Mouse (Mus musculus) CH12.LX (cell line): ENCODE results near the gene Birc6. TPM values are rescaled to one million over a fixed set of nuclear protein-coding genes. Genes with fewer than 3 reads are reported as not detected.

Source experiments
- DNase-seq: peaks from one replicate; pipeline ENCODE4 v3.0.0-alpha.2; 2013; ENCODE audit errors: extremely low read depth
- H3K27ac ChIP-seq: 2 replicates; pipeline ENCODE4 v1.5.1; 2012; ENCODE audit warnings: low read depth, mild to moderate bottlenecking, control low read depth, moderate library complexity; ENCODE audit not compliant: insufficient read depth
- H3K27me3 ChIP-seq: replicated peaks from 2 replicates; pipeline ENCODE3; 2012; ENCODE audit warnings: inconsistent platforms
- H3K36me3 ChIP-seq, 2 experiments: replicated peaks in 1 of 2; 2 replicates each; pipeline versions ENCODE3 to v1.6.1; 2012; ENCODE audit warnings: inconsistent platforms in 1 of 2, low read length in 1 of 2, mild to moderate bottlenecking in 1 of 2, mixed read lengths in 1 of 2, moderate library complexity in 1 of 2; ENCODE audit not compliant: control insufficient read depth in 1 of 2, insufficient read depth in 1 of 2
- H3K4me1 ChIP-seq, 2 experiments: 2 replicates each; pipeline ENCODE4 v1.6.1; 2012; ENCODE audit warnings: inconsistent platforms in 1 of 2, moderate library complexity in 1 of 2; ENCODE audit not compliant: insufficient read depth in 2 of 2, control insufficient read depth in 1 of 2
- H3K4me2 ChIP-seq: 2 replicates; pipeline ENCODE4 v1.6.1; 2012; ENCODE audit warnings: low read depth, mild to moderate bottlenecking, control low read depth; ENCODE audit not compliant: poor library complexity, insufficient read depth, severe bottlenecking
- H3K4me3 ChIP-seq, 3 experiments: fragments of 150-350 bp in 1 of 3; sonication (generic) in 1 of 3; replicated peaks in 1 of 3; 2 replicates each; pipeline versions ENCODE3 to v1.5.1; 2011 to 2012; ENCODE audit warnings: low read depth in 2 of 3, low read length in 2 of 3, mild to moderate bottlenecking in 2 of 3, moderate library complexity in 2 of 3, control low read depth in 1 of 3, improper control_type of control experiment in 1 of 3, inconsistent platforms in 1 of 3, mixed read lengths in 1 of 3; ENCODE audit not compliant: poor library complexity in 1 of 3
- H3K79me2 ChIP-seq: replicated peaks from 2 replicates; pipeline ENCODE4 v1.6.1; 2012; ENCODE audit warnings: mild to moderate bottlenecking, moderate library complexity; ENCODE audit not compliant: control insufficient read depth, poor library complexity, insufficient read depth, severe bottlenecking; ENCODE audit errors: extremely low read depth
- H3K9ac ChIP-seq: 2 replicates; pipeline ENCODE4 v1.6.1; 2012; ENCODE audit warnings: low read depth, mild to moderate bottlenecking, control low read depth, moderate library complexity; ENCODE audit not compliant: insufficient read depth
- H3K9me3 ChIP-seq: replicated peaks from 2 replicates; pipeline ENCODE3; 2012; ENCODE audit warnings: low read length, inconsistent platforms, mixed read lengths
- CHD2 ChIP-seq: IDR thresholded peaks from 2 replicates; pipeline ENCODE4 v1.6.1; 2011; ENCODE audit warnings: low read length, improper control_type of control experiment
- CTCF ChIP-seq, 2 experiments: IDR thresholded peaks in 1 of 2; conservative IDR thresholded peaks in 1 of 2; 2 replicates each; pipeline ENCODE4 v1.5.1; 2011 to 2012; ENCODE audit warnings: low read depth in 2 of 2, low read length in 2 of 2, improper control_type of control experiment in 1 of 2, inconsistent platforms in 1 of 2, mild to moderate bottlenecking in 1 of 2, moderate library complexity in 1 of 2
- ELF1 ChIP-seq: IDR thresholded peaks from 2 replicates; pipeline ENCODE4 v1.6.1; 2014; ENCODE audit warnings: low read depth, mild to moderate bottlenecking, inconsistent platforms, low read length, improper control_type of control experiment
- ETS1 ChIP-seq: conservative IDR thresholded peaks from 2 replicates; pipeline ENCODE4 v1.6.1; 2012; ENCODE audit warnings: low read depth, mild to moderate bottlenecking, inconsistent platforms, low read length, improper control_type of control experiment, moderate library complexity
- MAFK ChIP-seq: IDR thresholded peaks from 2 replicates; pipeline ENCODE4 v1.6.1; 2011; ENCODE audit warnings: low read length, improper control_type of control experiment; ENCODE audit not compliant: insufficient replicate concordance
- MAZ ChIP-seq: IDR thresholded peaks from 2 replicates; pipeline ENCODE4 v1.6.1; 2012; ENCODE audit warnings: low read depth, mild to moderate bottlenecking, inconsistent platforms, low read length, improper control_type of control experiment, moderate library complexity
- MEF2A ChIP-seq: IDR thresholded peaks from 2 replicates; pipeline ENCODE4 v1.6.1; 2014; ENCODE audit warnings: low read depth, mild to moderate bottlenecking, inconsistent platforms, low read length, improper control_type of control experiment, borderline replicate concordance
- MYC ChIP-seq: IDR thresholded peaks from 2 replicates; pipeline ENCODE4 v1.6.1; 2011; ENCODE audit warnings: low read depth, mild to moderate bottlenecking, improper control_type of control experiment, low read length
- NRF1 ChIP-seq: IDR thresholded peaks from 2 replicates; pipeline ENCODE4 v1.6.1; 2014; ENCODE audit warnings: low read depth, mild to moderate bottlenecking, inconsistent platforms, low read length, improper control_type of control experiment, moderate library complexity
- PAX5 ChIP-seq: IDR thresholded peaks from 2 replicates; pipeline ENCODE4 v1.6.1; 2012; ENCODE audit warnings: low read length, inconsistent platforms, mixed read lengths
- POLR2A ChIP-seq: IDR thresholded peaks from 2 replicates; pipeline ENCODE4 v1.6.1; 2011; ENCODE audit warnings: low read depth, mild to moderate bottlenecking, improper control_type of control experiment, low read length
- POLR2AphosphoS2 ChIP-seq: IDR thresholded peaks from 2 replicates; pipeline ENCODE4 v1.6.1; 2011; ENCODE audit warnings: low read depth, low read length, improper control_type of control experiment
- RCOR1 ChIP-seq: conservative IDR thresholded peaks from 2 replicates; pipeline ENCODE4 v1.6.1; 2012; ENCODE audit warnings: low read depth, mild to moderate bottlenecking, inconsistent platforms, low read length, improper control_type of control experiment
- TBP ChIP-seq: conservative IDR thresholded peaks from 2 replicates; pipeline ENCODE4 v1.6.1; 2011; ENCODE audit warnings: low read depth, low read length, improper control_type of control experiment
- TCF12 ChIP-seq: IDR thresholded peaks from 2 replicates; pipeline ENCODE4 v1.6.1; 2014; ENCODE audit warnings: low read depth, mild to moderate bottlenecking, inconsistent platforms, low read length, improper control_type of control experiment
- UBTF ChIP-seq: IDR thresholded peaks from 2 replicates; pipeline ENCODE4 v1.6.1; 2012; ENCODE audit warnings: low read depth, mild to moderate bottlenecking, inconsistent platforms, low read length, improper control_type of control experiment, moderate library complexity
- USF2 ChIP-seq: conservative IDR thresholded peaks from 2 replicates; pipeline ENCODE4 v1.6.1; 2011; ENCODE audit warnings: low read depth, low read length, improper control_type of control experiment
- ZMIZ1 ChIP-seq: IDR thresholded peaks from 2 replicates; pipeline ENCODE4 v1.6.1; 2012; ENCODE audit warnings: low read depth, mild to moderate bottlenecking, inconsistent platforms, low read length, improper control_type of control experiment
- dilution Hi-C: fragments of 300-500 bp; cut with MboI; formaldehyde crosslinking; loops from 2 replicates; pipeline ENCODE4 v1.14.3; 2020; ENCODE audit warnings: low sequenced_read_pairs; ENCODE audit not compliant: extremely low pct_unique_long_range_greater_than_20kb, extremely low pct_ligation_motif_present
- in situ Hi-C: fragments of 300-500 bp; cut with MboI; formaldehyde crosslinking; loops from 3 replicates; pipeline ENCODE4 v1.14.3; 2019; ENCODE audit warnings: low sequenced_read_pairs, low pct_ligation_motif_present, low pct_unique_long_range_greater_than_20kb, mixed read lengths
- polyA plus RNA-seq: library from polyadenylated mRNA; unstranded; fragments of >175 nt; gene quantifications from 2 replicates; pipeline ENCODE4 v1.2.1, GENCODE M21; 2012; ENCODE audit warnings: low read depth; ENCODE audit not compliant: insufficient read length
- total RNA-seq, 2 experiments: library from RNA; depleted of rRNA; stranded (reverse); fragments of 300-350 nt in 1 of 2; fragments of >200 nt in 1 of 2; gene quantifications; 2 replicates each; pipeline ENCODE4 v1.2.3; 2012 to 2014

The Birc6 gene
- total and polyA plus RNA-seq, 3 experiments = 55.5 to 78.7 (median 57.2) TPM

- dilution Hi-C loops = no loop called here
- in situ Hi-C loops = no loop called here
These were observed 179.6 kb downstream of the Birc6 start for GRCm38 (mm10) chr17:74707637-74708152.

GRCm38 (mm10) chr17:74710731-74711130, 182.6 kb downstream of the Birc6 start:
- no peak for DNase-seq
- Histone ChIP-seq H3K4me2 (no peak overlapping the region), H3K27ac (no peak overlapping the region), H3K4me1 (peaks cover 0 to 4% of the 10 kb centered on the region in 2 experiments; a peak in 1 of 4 replicates), H3K4me3 (no peak overlapping the region), H3K79me2 (no peaks in the 10 kb centered on the region)
- dilution Hi-C loops = no loop called here
- TF ChIP-seq NRF1 (no peak), POLR2A (no peak), RCOR1 (no peak), CHD2 (no peak), ZMIZ1 (no peak), PAX5 (no peak), USF2 (no peak), ELF1 (no peak), MYC (no peak), MEF2A (no peak), MAZ (no peak), CTCF (conservative IDR thresholded peaks at IDR 0.05 in 1 of 2, IDR thresholded peaks at IDR 0.05 in 1 of 2; ENCODE audit: low read depth in 2 of 2, low read length in 2 of 2) (no peak), TCF12 (no peak), ETS1 (no peak), MAFK (no peak), POLR2AphosphoS2 (no peak)
- TF ChIP-seq, all 38 proteins: peak for 0
- H3K27me3 ChIP-seq = peaks cover 2% of the 10 kb centered on the region
- no peaks in the 10 kb centered on the region for H3K36me3 ChIP-seq
- H3K9me3 ChIP-seq = no peaks in the 10 kb centered on the region
- in situ Hi-C loops = no loop called here
- no peak overlapping the region for H3K9ac ChIP-seq

More at GRCm38 (mm10) chr17:74707637-74708152, 179.6 kb downstream of the Birc6 start:
- H3K9me3 ChIP-seq = no peaks in the 10 kb centered on the region
- H3K36me3 ChIP-seq = peaks cover 6 to 22% of the 10 kb centered on the region in 2 experiments
- H3K79me2 ChIP-seq = no peaks in the 10 kb centered on the region
- H3K4me3 ChIP-seq = no peak overlapping the region
- no peak for TF ChIP-seq UBTF
- peak; percentile 56 for TF ChIP-seq POLR2A
- peak; percentile 92 for TF ChIP-seq TBP
- no peaks in the 10 kb centered on the region for H3K27me3 ChIP-seq
- DNase-seq = no peak
- H3K4me2 ChIP-seq = no peak overlapping the region
- no peaks in the 10 kb centered on the region for H3K4me1 ChIP-seq
- no peak overlapping the region for H3K27ac ChIP-seq
- H3K9ac ChIP-seq = no peak overlapping the region
